Mouse (Mus musculus) heart, adult 2 months (tissue): ENCODE data around the gene Gm17657.

ENCODE experiments used
- CTCF ChIP-seq: fragments of 200-600 bp; IDR thresholded peaks from 2 replicates; pipeline ENCODE4 v1.8.1; 2022; ENCODE audit warnings: antibody characterized with exemption, mild to moderate bottlenecking, moderate library complexity
- EP300 ChIP-seq: fragments of 200-500 bp; IDR thresholded peaks from 2 replicates; pipeline ENCODE4 v1.6.1; 2011; ENCODE audit warnings: low read depth, low read length, control low read depth; ENCODE audit not compliant: insufficient read depth
- POLR2A ChIP-seq: fragments of 200-500 bp; IDR thresholded peaks from 2 replicates; pipeline ENCODE4 v1.6.1; 2011; ENCODE audit warnings: mild to moderate bottlenecking, low read depth, low read length, control low read depth; ENCODE audit not compliant: insufficient read depth

DNA sequence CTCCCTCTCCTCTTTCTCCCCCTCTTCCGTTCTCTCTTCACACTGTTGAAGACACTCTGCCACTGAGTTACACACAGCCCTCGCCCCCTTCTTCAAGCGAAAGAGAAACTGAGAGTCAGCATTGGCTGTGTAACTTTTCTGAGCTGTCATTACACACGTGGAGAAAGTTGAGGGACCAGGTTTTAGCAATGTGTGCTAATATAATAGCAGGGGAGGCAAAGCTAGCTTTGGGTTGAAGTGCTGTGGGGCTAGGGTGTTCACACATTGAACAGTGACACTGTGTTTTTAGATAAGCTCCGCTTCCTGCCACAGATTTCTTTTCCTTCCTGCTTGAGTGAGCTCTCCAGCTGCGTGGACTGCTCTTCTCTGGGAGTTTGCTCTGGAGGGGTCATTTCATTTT, 1.6 kb upstream of the Gm17657 start:
- TF ChIP-seq POLR2A = no peak
- TF ChIP-seq CTCF = no peak
- no peak for TF ChIP-seq EP300
